Mouse (Mus musculus) limb, embryonic 10.5 days (tissue): Measurements from ENCODE around the gene Glrp1. TPM values are rescaled to one million over a fixed set of nuclear protein-coding genes. Genes with fewer than 3 reads are reported as not detected.

Experiments
- DNase-seq: peaks from one replicate; pipeline ENCODE4 v3.0.0-alpha.2; 2017; ENCODE audit warnings: low spot score
- H3K27ac ChIP-seq: fragments of 300-500 bp; sonication (generic); 2 replicates; pipeline ENCODE4 v1.5.1; 2016; ENCODE audit warnings: mild to moderate bottlenecking
- H3K27me3 ChIP-seq: fragments of 300-500 bp; sonication (generic); 2 replicates; pipeline ENCODE4 v1.6.1; 2016; ENCODE audit warnings: low read depth, mild to moderate bottlenecking; ENCODE audit not compliant: poor library complexity, severe bottlenecking
- H3K36me3 ChIP-seq: fragments of 300-500 bp; sonication (generic); 2 replicates; pipeline ENCODE4 v1.6.1; 2016; ENCODE audit warnings: mild to moderate bottlenecking, moderate library complexity
- H3K4me1 ChIP-seq: fragments of 300-500 bp; sonication (generic); 2 replicates; pipeline ENCODE4 v1.6.1; 2016
- H3K4me3 ChIP-seq: fragments of 300-500 bp; sonication (generic); 2 replicates; pipeline ENCODE4 v1.5.1; 2016; ENCODE audit warnings: mild to moderate bottlenecking, moderate library complexity
- H3K9me3 ChIP-seq: fragments of 300-500 bp; sonication (generic); replicated peaks from 2 replicates; pipeline ENCODE4 v1.6.1; 2016; ENCODE audit warnings: mild to moderate bottlenecking
- WGBS: fragments of 180-500 bp; shearing (Covaris S2); methylation state at CpG from one replicate; pipeline ENCODE4 v1.1.7; 2016; 5-methylcytosine and 5-hydroxymethylcytosine counted together
- polyA plus RNA-seq: library from polyadenylated mRNA; unstranded; fragments of >200 nt; fragmentation: Nextera tagmentation; extraction: Ambion mirVana; gene quantifications from 2 replicates; pipeline ENCODE4 v1.2.1, GENCODE M21; 2016

The Glrp1 gene
- polyA plus RNA-seq, 1 experiment from 2014 or later = not detected

- Histone ChIP-seq H3K36me3 (no peaks in the 10 kb centered on the region), H3K27me3 (no peaks in the 10 kb centered on the region), H3K27ac (0 out of 2 replicates have a peak overlapping the region, but pooled peaks have one; percentile 4), H3K9me3 (no peaks in the 10 kb centered on the region), H3K4me3 (no peak overlapping the region), H3K4me1 (peaks cover 25% of the 10 kb centered on the region)
- WGBS = 83% methylated on average over 4 of the region's 4 CpGs
- DNase-seq = no peak
Observed at GRCm38 (mm10) chr1:88488957-88489356, 20.9 kb downstream of the Glrp1 start.

- no peak overlapping the region for H3K27ac ChIP-seq
- WGBS = 71% methylated on average over 4 of the region's 4 CpGs
- no peak overlapping the region for H3K4me3 ChIP-seq
- no peaks in the 10 kb centered on the region for H3K9me3 ChIP-seq
- no peak for DNase-seq
- peaks cover 14% of the 10 kb centered on the region; the same call in 1 of the 2 replicates for H3K4me1 ChIP-seq
- no peaks in the 10 kb centered on the region for H3K36me3 ChIP-seq
- no peaks in the 10 kb centered on the region for H3K27me3 ChIP-seq
Observed at GRCm38 (mm10) chr1:88486336-88486735, 23.5 kb downstream of the Glrp1 start.

DNA sequence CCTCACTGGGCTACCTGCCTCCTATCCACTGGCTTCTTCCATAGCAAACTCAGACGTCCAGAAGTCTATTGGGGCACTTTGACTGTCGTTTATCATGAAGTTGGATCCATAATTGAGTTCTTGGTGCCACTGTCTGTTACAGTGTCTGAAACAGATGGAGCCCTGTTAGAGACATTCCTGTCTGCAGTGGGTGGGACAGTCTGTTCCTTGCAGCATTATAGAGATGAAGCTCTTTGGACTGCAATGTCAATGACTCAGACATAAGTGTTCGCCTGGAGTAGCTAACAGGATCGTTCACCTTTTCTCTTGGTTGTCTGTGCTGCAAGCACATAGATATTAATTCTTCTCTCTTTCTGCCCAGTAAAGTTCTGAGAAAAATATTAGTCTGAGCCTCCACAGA is 25.8 kb downstream of the Glrp1 start:
- no peak for DNase-seq
- H3K27ac ChIP-seq = no peak overlapping the region
- no peaks in the 10 kb centered on the region for H3K36me3 ChIP-seq
- WGBS = 82% methylated on average over 4 of the region's 4 CpGs
- H3K4me1 ChIP-seq = peaks cover 13% of the 10 kb centered on the region; the same call in 1 of the 2 replicates
- no peaks in the 10 kb centered on the region for H3K9me3 ChIP-seq
- H3K4me3 ChIP-seq = no peak overlapping the region
- no peaks in the 10 kb centered on the region for H3K27me3 ChIP-seq

GRCm38 (mm10) chr1:88482142-88483099 is 27.4 kb downstream of the Glrp1 start:
- Histone ChIP-seq H3K36me3 (no peaks in the 10 kb centered on the region), H3K27ac (no peak overlapping the region), H3K27me3 (no peaks in the 10 kb centered on the region), H3K4me1 (peaks cover 16% of the 10 kb centered on the region; the same call in 1 of the 2 replicates), H3K4me3 (no peak overlapping the region), H3K9me3 (no peaks in the 10 kb centered on the region)
- DNase-seq = no peak
- WGBS = 84% methylated on average over 17 of the region's 17 CpGs

GRCm38 (mm10) chr1:88480594-88480993 is 29.3 kb downstream of the Glrp1 start:
- 84% methylated on average over 8 of the region's 8 CpGs for WGBS
- Histone ChIP-seq H3K4me3 (no peak overlapping the region), H3K9me3 (no peaks in the 10 kb centered on the region), H3K4me1 (peaks cover 22% of the 10 kb centered on the region), H3K36me3 (no peaks in the 10 kb centered on the region), H3K27ac (no peak overlapping the region), H3K27me3 (no peaks in the 10 kb centered on the region)
- no peak for DNase-seq

- 44% methylated on average over 2 of the region's 2 CpGs for WGBS
- H3K27ac ChIP-seq = no peak overlapping the region
- peaks cover 45% of the 10 kb centered on the region for H3K4me1 ChIP-seq
- no peaks in the 10 kb centered on the region for H3K9me3 ChIP-seq
- H3K27me3 ChIP-seq = no peaks in the 10 kb centered on the region
- no peak overlapping the region for H3K4me3 ChIP-seq
- no peak for DNase-seq
- no peaks in the 10 kb centered on the region for H3K36me3 ChIP-seq
Observed at GRCm38 (mm10) chr1:88478205-88478604, 31.7 kb downstream of the Glrp1 start.

DNA sequence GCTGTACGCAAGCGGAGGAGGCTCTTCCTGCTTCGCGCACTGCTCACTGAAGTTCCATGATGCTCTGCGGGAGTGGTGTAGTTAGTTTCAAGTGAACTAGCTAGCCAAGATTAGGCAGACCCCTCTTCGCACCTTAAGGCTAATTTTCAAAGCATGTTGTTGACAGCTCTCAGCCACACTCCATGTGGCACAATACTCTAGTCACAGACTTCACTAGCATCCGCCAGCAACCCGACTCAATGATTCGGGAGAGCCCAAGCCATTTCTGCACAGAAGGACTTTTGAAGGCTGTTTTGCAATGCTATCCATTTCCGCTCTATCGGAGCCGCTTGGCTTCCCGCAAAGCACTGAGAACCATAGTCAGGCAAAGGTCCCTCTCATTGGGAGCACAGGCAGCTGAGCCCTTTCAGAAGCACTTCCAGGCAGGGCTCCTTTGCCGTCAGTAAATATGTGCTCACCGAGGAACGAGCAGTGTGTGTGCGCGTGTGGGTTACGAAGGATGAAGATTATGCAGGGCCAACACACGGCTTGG is 33.2 kb downstream of the Glrp1 start:
- Histone ChIP-seq H3K27me3 (no peaks in the 10 kb centered on the region), H3K4me3 (no peak overlapping the region), H3K36me3 (no peaks in the 10 kb centered on the region), H3K9me3 (no peaks in the 10 kb centered on the region), H3K4me1 (peaks cover 56% of the 10 kb centered on the region), H3K27ac (peak overlapping the region; percentile 67; the same call in 1 of the 2 replicates)
- 96% methylated on average over 20 of the region's 20 CpGs for WGBS
- DNase-seq = no peak

DNA sequence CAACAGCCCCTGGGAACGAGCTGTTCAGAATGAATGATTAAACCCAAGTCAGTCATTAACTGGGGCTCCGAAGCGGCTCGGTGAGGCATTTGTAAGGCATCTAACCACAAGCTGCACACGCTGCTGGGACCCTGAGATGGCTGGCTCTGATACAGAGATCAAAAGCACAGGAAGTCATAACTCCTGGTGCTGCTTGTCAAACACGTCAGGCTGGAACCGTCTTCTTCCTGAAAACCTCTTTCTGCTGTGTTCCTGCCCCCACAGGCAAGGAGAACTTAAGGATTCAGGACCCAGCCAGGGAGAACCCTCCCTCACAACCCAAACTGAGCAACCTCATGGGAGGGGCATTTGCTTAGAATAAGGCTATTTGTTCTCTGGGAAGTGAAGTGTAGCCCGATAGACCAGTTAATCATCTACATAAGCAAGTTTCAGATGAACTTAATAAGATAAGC is 34.3 kb downstream of the Glrp1 start:
- WGBS = 2% methylated on average over 8 of the region's 8 CpGs
- H3K27me3 ChIP-seq = no peaks in the 10 kb centered on the region
- H3K9me3 ChIP-seq = no peaks in the 10 kb centered on the region
- H3K27ac ChIP-seq = peak overlapping the region; percentile 67
- H3K4me3 ChIP-seq = no peak overlapping the region
- H3K36me3 ChIP-seq = no peaks in the 10 kb centered on the region
- DNase-seq = peak; percentile 58
- H3K4me1 ChIP-seq = peaks cover 63% of the 10 kb centered on the region

GRCm38 (mm10) chr1:88474598-88474997 is 35.3 kb downstream of the Glrp1 start:
- peak; percentile 68 for DNase-seq
- Histone ChIP-seq H3K27ac (peak overlapping the region; percentile 67), H3K4me1 (peaks cover 63% of the 10 kb centered on the region), H3K9me3 (no peaks in the 10 kb centered on the region), H3K27me3 (no peaks in the 10 kb centered on the region), H3K36me3 (no peaks in the 10 kb centered on the region), H3K4me3 (no peak overlapping the region)
- WGBS = 6% methylated on average over 7 of the region's 7 CpGs

- WGBS = 65% methylated on average over 2 of the region's 2 CpGs
- Histone ChIP-seq H3K36me3 (no peaks in the 10 kb centered on the region), H3K4me1 (peaks cover 63% of the 10 kb centered on the region), H3K4me3 (no peak overlapping the region), H3K27ac (peak overlapping the region; percentile 67), H3K9me3 (no peaks in the 10 kb centered on the region), H3K27me3 (no peaks in the 10 kb centered on the region)
- DNase-seq = no peak
Observed at GRCm38 (mm10) chr1:88473899-88474298, 36.0 kb downstream of the Glrp1 start.

- 0 out of 2 replicates have a peak overlapping the region, but pooled peaks have one; percentile 25 for H3K27ac ChIP-seq
Observed at GRCm38 (mm10) chr1:88472258-88472657, 37.6 kb downstream of the Glrp1 start.

DNA sequence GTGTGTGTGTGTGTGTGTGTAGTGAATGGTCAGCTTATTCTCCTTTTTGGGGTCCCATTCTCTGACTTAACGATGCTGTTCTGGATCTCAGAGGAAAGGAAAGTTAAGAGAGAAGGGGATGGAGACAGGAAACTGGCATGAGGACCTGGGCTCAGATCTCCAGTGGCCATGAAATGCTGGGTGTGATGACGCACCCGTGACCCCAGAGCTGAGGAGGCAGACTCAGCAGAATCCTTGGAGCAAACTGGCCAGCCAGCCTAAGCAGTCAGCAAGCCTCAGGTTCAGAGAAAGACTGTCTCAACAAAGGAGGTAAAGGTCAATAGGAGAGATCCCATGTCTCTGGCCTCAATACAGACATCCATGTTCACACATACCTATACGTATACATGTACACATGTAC is 40.1 kb downstream of the Glrp1 start:
- H3K4me3 ChIP-seq = no peak overlapping the region

More at GRCm38 (mm10) chr1:88472258-88472657, 37.6 kb downstream of the Glrp1 start:
- WGBS = 40% methylated on average over 6 of the region's 6 CpGs
- Histone ChIP-seq H3K9me3 (no peaks in the 10 kb centered on the region), H3K27me3 (no peaks in the 10 kb centered on the region), H3K4me1 (peaks cover 54% of the 10 kb centered on the region), H3K36me3 (no peaks in the 10 kb centered on the region), H3K4me3 (no peak overlapping the region)
- no peak for DNase-seq

GRCm38 (mm10) chr1:88468335-88468734 is 41.5 kb downstream of the Glrp1 start:
- H3K36me3 ChIP-seq = no peaks in the 10 kb centered on the region
- 91% methylated on average over 2 of the region's 2 CpGs for WGBS
- no peaks in the 10 kb centered on the region for H3K9me3 ChIP-seq
- H3K4me3 ChIP-seq = no peak overlapping the region
- DNase-seq = no peak
- H3K27ac ChIP-seq = no peak overlapping the region
- peaks cover 29% of the 10 kb centered on the region for H3K4me1 ChIP-seq
- no peaks in the 10 kb centered on the region for H3K27me3 ChIP-seq

More for the DNA sequence above, 40.1 kb downstream of the Glrp1 start:
- DNase-seq = no peak
- H3K4me1 ChIP-seq = peaks cover 39% of the 10 kb centered on the region
- H3K36me3 ChIP-seq = no peaks in the 10 kb centered on the region
- H3K9me3 ChIP-seq = no peaks in the 10 kb centered on the region
- no peak overlapping the region for H3K27ac ChIP-seq
- H3K27me3 ChIP-seq = no peaks in the 10 kb centered on the region
- 97% methylated on average over 4 of the region's 4 CpGs for WGBS
